ENCODE assay signal across 10 mouse cellular contexts in genomic region chr3:108730316-108730715, GRCm38 (mm10). TPM values are rescaled to one million over a fixed set of nuclear protein-coding genes. Genes with fewer than 3 reads are reported as not detected.
DNase-seq lines count a peak whose midpoint lies in the region; ATAC-seq and TF ChIP-seq lines count a peak whose summit lies in the region.
"Had no signal": no experiment of that assay in that cellular context is flagged by ENCODE, and none has a peak within 500 bp of the region (broad histone marks: within the 10 kb centered on the region; RNA-seq: fewer than 3 reads in every experiment).

No protein-coding gene starts in this region.

- no peak overlapping the region for H3K4me2 ChIP-seq in midbrain, embryonic 11.5 days
- H3K4me2 ChIP-seq in lung, postnatal 0 days (replicated peaks; ENCODE audit: low read depth, low read length) = 0 out of 2 replicates have a peak overlapping the region, but pooled peaks have one; percentile 17

- no peaks in the 10 kb centered on the region for H3K9me3 ChIP-seq in midbrain, embryonic 11.5 days (ENCODE audit: control insufficient read depth, low read length)
- no peaks in the 10 kb centered on the region; the same call in 1 of the 2 replicates for H3K9me3 ChIP-seq in midbrain, embryonic 10.5 days (replicated peaks)
- H3K9me3 ChIP-seq in lung, postnatal 0 days (ENCODE audit: low read length) = peaks cover 3% of the 10 kb centered on the region; the same call in 1 of the 2 replicates

- WGBS in midbrain, embryonic 11.5 days = 51% methylated on average over 12 of the region's 12 CpGs
- WGBS in midbrain, embryonic 10.5 days = 39% methylated on average over 12 of the region's 12 CpGs
- WGBS in lung, postnatal 0 days = 31% methylated on average over 12 of the region's 12 CpGs

- no peaks in the 10 kb centered on the region for H3K36me3 ChIP-seq in midbrain, embryonic 11.5 days (ENCODE audit: control insufficient read depth, insufficient read depth, low read length)
- H3K36me3 ChIP-seq in midbrain, embryonic 10.5 days = no peaks in the 10 kb centered on the region
- no peaks in the 10 kb centered on the region for H3K36me3 ChIP-seq in lung, postnatal 0 days (ENCODE audit: insufficient read depth, low read length)

- H3K4me3 ChIP-seq in midbrain, embryonic 11.5 days (ENCODE audit: low read depth, low read length) = no peak overlapping the region
- H3K4me3 ChIP-seq in midbrain, embryonic 10.5 days = no peak overlapping the region
- H3K4me3 ChIP-seq in lung, postnatal 0 days (ENCODE audit: low read depth, low read length) = no peak overlapping the region

- no peak overlapping the region for H3K27ac ChIP-seq in midbrain, embryonic 11.5 days (ENCODE audit: low read depth, low read length)
- no peak overlapping the region for H3K27ac ChIP-seq in midbrain, embryonic 10.5 days (replicated peaks)
- H3K27ac ChIP-seq in lung, postnatal 0 days (ENCODE audit: low read length) = no peak overlapping the region
- H3K27ac ChIP-seq: macrophage had no signal

- H3K9ac ChIP-seq in midbrain, embryonic 11.5 days (ENCODE audit: low read length) = no peak overlapping the region
- H3K9ac ChIP-seq in lung, postnatal 0 days (replicated peaks; ENCODE audit: low read depth) = no peak overlapping the region

- H3K27me3 ChIP-seq in midbrain, embryonic 11.5 days (ENCODE audit: control insufficient read depth, insufficient read depth, low read length) = no peaks in the 10 kb centered on the region
- no peaks in the 10 kb centered on the region for H3K27me3 ChIP-seq in midbrain, embryonic 10.5 days (ENCODE audit: low read depth, poor library complexity, severe bottlenecking)
- no peaks in the 10 kb centered on the region for H3K27me3 ChIP-seq in lung, postnatal 0 days (replicated peaks; ENCODE audit: insufficient read depth, low read length)

- TF ChIP-seq CTCF in lung, postnatal 0 days (IDR thresholded peaks at IDR 0.05) = no peak

- no peak for TF ChIP-seq EP300 in lung, postnatal 0 days (IDR thresholded peaks at IDR 0.05)

- no peaks in the 10 kb centered on the region for H3K4me1 ChIP-seq in midbrain, embryonic 11.5 days (ENCODE audit: control insufficient read depth, insufficient read depth, low read length)
- H3K4me1 ChIP-seq in midbrain, embryonic 10.5 days = no peaks in the 10 kb centered on the region
- H3K4me1 ChIP-seq in lung, postnatal 0 days (ENCODE audit: insufficient read depth, low read depth, low read length) = no peaks in the 10 kb centered on the region

- peak; percentile 78 for DNase-seq in midbrain, embryonic 11.5 days (ENCODE audit: low spot score, missing footprints)
- DNase-seq in midbrain, embryonic 10.5 days (ENCODE audit: low spot score) = no peak
- DNase-seq in induced T-regulatory cell, adult 2 months (ENCODE audit: low read depth) = peak; percentile 55
- peak; percentile 34 for DNase-seq in lung, postnatal 0 days (ENCODE audit: low spot score)
- DNase-seq in thymus, postnatal 10 days (ENCODE audit: low spot score in 2 of 2) = peak; percentile 21 to 29
- DNase-seq in gastrocnemius, adult 18-20 months (ENCODE audit: low spot score) = no peak
- no peak for DNase-seq in cerebellum, adult 11 months
- DNase-seq in cerebellum, adult 11-12 months = no peak

- no peak for ATAC-seq in midbrain, embryonic 11.5 days (ENCODE audit: low FRiP score)
- no peak for ATAC-seq in lung, postnatal 0 days

RNA-seq across cellular contexts. Expression of gene Gpsm2, which starts 8.2 kb away (rescaled TPM):
- 113 and 119 TPM in 2 replicates for polyA plus RNA-seq in midbrain, embryonic 11.5 days (2014; fragmentation: Nextera tagmentation; extraction: Ambion mirVana)
- 90.8 and 100 TPM in 2 replicates for polyA plus RNA-seq in midbrain, embryonic 10.5 days (2016; fragmentation: Nextera tagmentation; extraction: Ambion mirVana)
- 22.9 and 23.7 TPM in 2 replicates for polyA plus RNA-seq in lung, postnatal 0 days (2015; fragmentation: Nextera tagmentation; extraction: Ambion mirVana)
- total RNA-seq in gastrocnemius, adult 18-20 months (2021) = under 1 TPM; 0.78 to 0.97 TPM

RNA-seq across cellular contexts. Expression of gene Aknad1, which starts 9.1 kb away (rescaled TPM):
- not detected in 2 replicates for polyA plus RNA-seq in midbrain, embryonic 11.5 days (2014; fragmentation: Nextera tagmentation; extraction: Ambion mirVana)
- polyA plus RNA-seq in midbrain, embryonic 10.5 days (2016; fragmentation: Nextera tagmentation; extraction: Ambion mirVana) = not detected in 2 replicates
- polyA plus RNA-seq in lung, postnatal 0 days (2015; fragmentation: Nextera tagmentation; extraction: Ambion mirVana) = 0.10 and 0.21 TPM in 2 replicates
- under 1 TPM; 0.14 to 0.30 TPM for total RNA-seq in gastrocnemius, adult 18-20 months (2021)
- polyA plus RNA-seq: heart, embryonic 14.5 days; macrophage had no signal

Comparison
In these comparisons a context has a peak if more than half of its experiments do, and no peak if none do; other contexts are left out.
1. DNase-seq: peak in midbrain, embryonic 11.5 days (single experiment), induced T-regulatory cell, adult 2 months (single experiment), lung, postnatal 0 days (single experiment) and thymus, postnatal 10 days (2 of 2); none in midbrain, embryonic 10.5 days (single experiment), gastrocnemius, adult 18-20 months (single experiment), cerebellum, adult 11 months (single experiment) and cerebellum, adult 11-12 months (single experiment).